Mouse (Mus musculus) small intestine, adult 2 months (tissue): Measurements from ENCODE around the gene Cnep1r1. TPM values are rescaled to one million over a fixed set of nuclear protein-coding genes. Genes with fewer than 3 reads are reported as not detected.

Experiments used
- H3K27ac ChIP-seq: fragments of 200-500 bp; 2 replicates; pipeline ENCODE4 v1.5.1; 2012; ENCODE audit warnings: low read depth, low read length, control low read depth, inconsistent platforms; ENCODE audit not compliant: insufficient read depth
- H3K27me3 ChIP-seq: fragments of 200-500 bp; 2 replicates; pipeline ENCODE4 v1.6.1; 2012; ENCODE audit warnings: mild to moderate bottlenecking, moderate library complexity, low read length, inconsistent platforms; ENCODE audit not compliant: control insufficient read depth, insufficient read depth
- H3K36me3 ChIP-seq: fragments of 200-500 bp; 2 replicates; pipeline ENCODE4 v1.6.1; 2012; ENCODE audit warnings: mild to moderate bottlenecking, low read length, control low read depth, inconsistent platforms; ENCODE audit not compliant: control insufficient read depth, insufficient read depth
- H3K4me1 ChIP-seq: fragments of 200-500 bp; 2 replicates; pipeline ENCODE4 v1.6.1; 2012; ENCODE audit warnings: low read length, inconsistent platforms, mixed read lengths; ENCODE audit not compliant: control insufficient read depth, insufficient read depth, insufficient read length
- H3K4me3 ChIP-seq: fragments of 200-500 bp; 2 replicates; pipeline ENCODE4 v1.5.1; 2012; ENCODE audit warnings: low read depth, mild to moderate bottlenecking, control low read depth, inconsistent platforms, low read length, moderate library complexity
- CTCF ChIP-seq: fragments of 200-500 bp; IDR thresholded peaks from 2 replicates; pipeline ENCODE4 v1.5.1; 2012; ENCODE audit warnings: low read depth, mild to moderate bottlenecking, control low read depth, inconsistent platforms, low read length, moderate library complexity, mixed read lengths; ENCODE audit not compliant: insufficient replicate concordance, insufficient read length; ENCODE audit errors: extremely low read depth
- POLR2A ChIP-seq: fragments of 200-500 bp; IDR thresholded peaks from 2 replicates; pipeline ENCODE4 v1.6.1; 2012; ENCODE audit warnings: low read depth, mild to moderate bottlenecking, control low read depth, inconsistent platforms, low read length, moderate library complexity
- WGBS: fragments of 180-500 bp; shearing (Covaris S2); methylation state at CpG from one replicate; pipeline ENCODE4 v1.1.7; 2018; 5-methylcytosine and 5-hydroxymethylcytosine counted together
- polyA plus RNA-seq: library from polyadenylated mRNA; depleted of rRNA; stranded (reverse); fragments of >200 nt; gene quantifications from 2 replicates; pipeline ENCODE4 v1.2.3, GENCODE M21; 2012; rRNA removed

Cnep1r1 gene
- polyA plus RNA-seq, 1 experiment, result 8.4 TPM

DNA sequence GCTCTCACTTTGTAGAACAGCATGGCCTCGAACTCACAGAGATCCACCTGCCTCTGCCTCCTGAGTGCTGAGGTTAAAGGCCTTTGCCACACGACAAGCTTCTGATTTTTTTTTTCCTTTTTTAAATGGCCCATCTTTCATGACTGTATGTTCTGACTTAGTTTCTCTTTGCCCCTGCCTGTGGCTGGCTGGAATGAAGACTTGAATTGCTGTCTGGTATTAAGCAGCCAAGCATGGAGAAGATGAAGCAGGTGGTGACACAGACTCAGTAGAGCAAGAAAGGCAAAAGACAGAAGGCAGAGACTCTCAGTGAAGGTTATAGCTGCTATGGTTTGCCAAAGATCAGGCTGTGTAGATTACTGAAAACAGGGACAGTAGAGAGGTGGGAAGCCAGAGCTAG, 64.6 kb downstream of the Cnep1r1 start:
- H3K36me3 ChIP-seq, result no peaks in the 10 kb centered on the region
- H3K4me3 ChIP-seq, result no peak overlapping the region
- TF ChIP-seq POLR2A (no peak), CTCF (no peak)
- H3K4me1 ChIP-seq, result no peaks in the 10 kb centered on the region
- 77% methylated on average over 2 of the region's 2 CpGs for WGBS
- no peaks in the 10 kb centered on the region for H3K27me3 ChIP-seq
- H3K27ac ChIP-seq, result no peak overlapping the region

Other genes with a start within 250 kb of the Cnep1r1 start
- 1.4 and 2.3 TPM in 2 replicates for gene Zfp423, start 159.2 kb upstream of the Cnep1r1 start, polyA plus RNA-seq
- 3.4 and 3.9 TPM in 2 replicates for gene Heatr3, start 19.1 kb downstream of the Cnep1r1 start, polyA plus RNA-seq
- gene Tent4b, start 80.4 kb downstream of the Cnep1r1 start, polyA plus RNA-seq, result 10.5 and 20.5 TPM in 2 replicates
- gene Adcy7, start 153.6 kb downstream of the Cnep1r1 start, polyA plus RNA-seq, result 6.4 and 7.7 TPM in 2 replicates
- 7.0 and 13.1 TPM in 2 replicates for gene Brd7, start 243.4 kb downstream of the Cnep1r1 start, polyA plus RNA-seq